Mouse (Mus musculus): Measurements from ENCODE around the gene Cmtm4.

Cmtm4 gene

GRCm38 (mm10) chr8:104395703-104396357, at the start of gene Cmtm4:
Gene Cmtm4, minus strand, starts transcription at chr8:104395807.
- peak; percentile 53 for DNase-seq

GRCm38 (mm10) chr8:104445248-104445647, 49.6 kb upstream of the Cmtm4 start:
- no peak for DNase-seq

GRCm38 (mm10) chr8:104443125-104443679, 47.6 kb upstream of the Cmtm4 start:
- no peak for DNase-seq

- peak; percentile 91 for DNase-seq
These were observed 46.9 kb upstream of the Cmtm4 start, which contains the start of gene Dync1li2 for GRCm38 (mm10) chr8:104442299-104443124. Gene Dync1li2, minus strand, starts transcription at chr8:104443047.

- no peak for DNase-seq
These were observed 46.0 kb upstream of the Cmtm4 start for GRCm38 (mm10) chr8:104441613-104442012.

- no peak for DNase-seq
These were observed 43.9 kb upstream of the Cmtm4 start for GRCm38 (mm10) chr8:104439461-104439860.

- no peak for DNase-seq
These were observed 42.0 kb upstream of the Cmtm4 start for GRCm38 (mm10) chr8:104437494-104438135.

- no peak for DNase-seq
These were observed 41.0 kb upstream of the Cmtm4 start for GRCm38 (mm10) chr8:104436591-104436990.

GRCm38 (mm10) chr8:104436038-104436437, 40.4 kb upstream of the Cmtm4 start:
- peak; percentile 98 for DNase-seq

- no peak for DNase-seq
These were observed 39.3 kb upstream of the Cmtm4 start for GRCm38 (mm10) chr8:104434826-104435354.

GRCm38 (mm10) chr8:104434275-104434674, 38.7 kb upstream of the Cmtm4 start:
- DNase-seq = no peak

GRCm38 (mm10) chr8:104433191-104433842, 37.7 kb upstream of the Cmtm4 start:
- DNase-seq = no peak

- DNase-seq = no peak
These were observed 37.0 kb upstream of the Cmtm4 start for GRCm38 (mm10) chr8:104432656-104433055.

GRCm38 (mm10) chr8:104430230-104430629, 34.6 kb upstream of the Cmtm4 start:
- no peak for DNase-seq

GRCm38 (mm10) chr8:104427703-104428102, 32.1 kb upstream of the Cmtm4 start:
- no peak for DNase-seq

GRCm38 (mm10) chr8:104422313-104422712, 26.7 kb upstream of the Cmtm4 start:
- DNase-seq = no peak

GRCm38 (mm10) chr8:104416022-104416421, 20.4 kb upstream of the Cmtm4 start:
- no peak for DNase-seq

GRCm38 (mm10) chr8:104414204-104414603, 18.6 kb upstream of the Cmtm4 start:
- DNase-seq = no peak

- no peak for DNase-seq
These were observed 18.2 kb upstream of the Cmtm4 start for GRCm38 (mm10) chr8:104413770-104414169.

- DNase-seq = no peak
These were observed 17.4 kb upstream of the Cmtm4 start for GRCm38 (mm10) chr8:104412805-104413532.

GRCm38 (mm10) chr8:104411972-104412371, 16.4 kb upstream of the Cmtm4 start:
- no peak for DNase-seq

GRCm38 (mm10) chr8:104411468-104411867, 15.9 kb upstream of the Cmtm4 start:
- peak; percentile 60 for DNase-seq
